Mouse (Mus musculus): Measurements from ENCODE around the gene Prr14l. TPM values are rescaled to one million over a fixed set of nuclear protein-coding genes. Genes with fewer than 3 reads are reported as not detected.
"Not testable (repeated sequence)": the region's sequence is repeated elsewhere in the genome, so short reads cannot be mapped to it uniquely, and the experiment has no call there.

Gene Prr14l
- total RNA-seq, 1 experiment: 21.9 TPM

DNA sequence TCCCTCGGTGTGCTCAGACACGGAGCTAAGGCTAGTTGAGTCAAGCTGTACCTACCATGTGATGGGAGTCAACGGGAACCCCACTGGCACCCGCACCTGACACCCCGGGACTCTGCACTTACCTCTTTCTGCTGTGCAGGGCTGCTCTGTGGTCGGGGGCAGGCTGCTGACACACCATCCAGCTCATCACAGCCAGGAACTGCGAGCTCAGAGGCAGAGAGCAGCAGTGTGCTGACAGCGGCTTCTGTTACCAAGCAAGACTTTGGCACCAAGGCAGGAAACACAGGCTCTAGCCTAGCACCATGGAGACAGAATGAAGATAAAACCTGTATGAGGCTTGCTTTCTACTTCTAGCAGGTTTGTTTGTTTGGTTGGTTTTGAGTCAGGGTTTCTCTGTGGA, 33.6 kb downstream of the Prr14l start:
- Histone ChIP-seq H3K9ac (ENCODE audit: insufficient read depth, low read depth, low read length, poor library complexity, severe bottlenecking) (no peak overlapping the region), H3K4me1 (ENCODE audit: control insufficient read depth in 2 of 2, insufficient read depth in 2 of 2, low read length in 2 of 2, poor library complexity in 1 of 2) (no peaks in the 10 kb centered on the region)
- in situ Hi-C loops (cut with MboI; ENCODE audit: low sequenced_read_pairs in 2 of 2, unreplicated experiment in 2 of 2): no loop called here

DNA sequence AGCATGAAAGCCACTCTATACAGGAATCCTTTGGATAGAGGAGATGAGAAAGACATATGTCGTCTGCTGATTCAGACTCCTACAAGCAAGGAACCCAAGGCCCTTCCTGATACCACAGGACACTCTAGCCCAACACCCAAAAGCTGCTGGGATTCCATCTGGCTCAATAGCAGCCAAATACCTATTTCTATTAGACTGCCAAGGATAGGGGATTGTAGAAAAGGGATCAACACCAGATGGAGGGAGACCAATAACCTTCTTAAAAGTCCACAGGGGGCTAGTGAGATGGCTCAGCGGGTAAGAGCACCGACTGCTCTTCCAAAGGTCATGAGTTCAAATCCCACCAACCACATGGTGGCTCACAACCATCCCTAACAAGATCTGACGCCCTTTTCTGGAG, 38.7 kb downstream of the Prr14l start:
- no peak for DNase-seq (ENCODE audit: low read depth, low spot score)
- Histone ChIP-seq H3K27ac (ENCODE audit: insufficient read depth, low read depth, low read length, poor library complexity, severe bottlenecking) (no peak overlapping the region), H3K9me3 (ENCODE audit: control insufficient read depth, insufficient read depth, low read depth, low read length) (no peaks in the 10 kb centered on the region), H3K4me3 (ENCODE audit: insufficient read depth in 1 of 2, low read depth in 1 of 2, low read length in 2 of 2, poor library complexity in 1 of 2, severe bottlenecking in 1 of 2) (no peak overlapping the region), H3K4me1 (ENCODE audit: control insufficient read depth in 2 of 2, insufficient read depth in 2 of 2, low read length in 2 of 2, poor library complexity in 1 of 2) (no peaks in the 10 kb centered on the region), H3K9ac (ENCODE audit: insufficient read depth, low read depth, low read length, poor library complexity, severe bottlenecking) (no peak overlapping the region), H3K36me3 (ENCODE audit: control insufficient read depth, insufficient read depth, low read length, poor library complexity, severe bottlenecking) (peaks cover 14% of the 10 kb centered on the region)
- in situ Hi-C loops (cut with MboI; ENCODE audit: low sequenced_read_pairs in 2 of 2, unreplicated experiment in 2 of 2): no loop called here
- no peak for TF ChIP-seq MAFK (IDR thresholded peaks at IDR 0.05; ENCODE audit: insufficient read depth, low read depth, low read length)

More for the DNA sequence above, 33.6 kb downstream of the Prr14l start:
- H3K9me3 ChIP-seq (ENCODE audit: control insufficient read depth, insufficient read depth, low read depth, low read length): no peaks in the 10 kb centered on the region
- TF ChIP-seq ZNF384 (IDR thresholded peaks at IDR 0.05; ENCODE audit: low read depth, low read length) (no peak), MAFK (IDR thresholded peaks at IDR 0.05; ENCODE audit: insufficient read depth, low read depth, low read length) (no peak), ZC3H11A (IDR thresholded peaks at IDR 0.05; ENCODE audit: borderline replicate concordance, low read depth, low read length) (no peak), CHD2 (IDR thresholded peaks at IDR 0.05; ENCODE audit: low read depth, low read length) (no peak), HCFC1 (IDR thresholded peaks at IDR 0.05; ENCODE audit: borderline replicate concordance, insufficient read depth, low read length) (no peak)
- no peak overlapping the region for H3K27ac ChIP-seq (ENCODE audit: insufficient read depth, low read depth, low read length, poor library complexity, severe bottlenecking)
- peaks cover 24% of the 10 kb centered on the region for H3K36me3 ChIP-seq (ENCODE audit: control insufficient read depth, insufficient read depth, low read length, poor library complexity, severe bottlenecking)
- DNase-seq (ENCODE audit: low read depth, low spot score): no peak
- no peak overlapping the region for H3K4me3 ChIP-seq (ENCODE audit: insufficient read depth in 1 of 2, low read depth in 1 of 2, low read length in 2 of 2, poor library complexity in 1 of 2, severe bottlenecking in 1 of 2)

DNA sequence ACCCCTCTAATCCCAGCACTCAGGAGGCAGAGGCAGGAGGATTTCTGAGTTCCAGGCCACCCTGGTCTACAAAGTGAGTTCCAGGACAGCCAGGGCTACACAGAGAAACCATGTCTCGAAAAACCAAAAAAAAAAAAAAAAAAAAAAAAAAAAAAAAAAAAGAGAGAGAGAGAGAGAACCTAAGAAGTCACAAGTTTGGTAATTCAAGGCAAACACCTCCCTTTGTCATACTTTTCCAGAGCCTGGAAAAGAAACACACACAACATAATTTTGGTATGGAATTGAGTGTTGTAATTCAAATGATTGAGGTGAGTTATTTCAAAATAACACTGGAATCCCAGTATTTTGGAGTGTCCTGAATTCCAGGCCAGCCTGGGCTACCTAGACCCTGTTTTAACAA, 67.6 kb downstream of the Prr14l start:
- H3K4me1 ChIP-seq (ENCODE audit: control insufficient read depth in 2 of 2, insufficient read depth in 2 of 2, low read length in 2 of 2, poor library complexity in 1 of 2); H3K4me3 ChIP-seq (ENCODE audit: insufficient read depth in 1 of 2, low read depth in 1 of 2, low read length in 2 of 2, poor library complexity in 1 of 2, severe bottlenecking in 1 of 2); H3K36me3 ChIP-seq (ENCODE audit: control insufficient read depth, insufficient read depth, low read length, poor library complexity, severe bottlenecking); H3K9me3 ChIP-seq (ENCODE audit: control insufficient read depth, insufficient read depth, low read depth, low read length); DNase-seq (ENCODE audit: low read depth, low spot score); H3K9ac ChIP-seq (ENCODE audit: insufficient read depth, low read depth, low read length, poor library complexity, severe bottlenecking); in situ Hi-C loops (cut with MboI; ENCODE audit: low sequenced_read_pairs in 2 of 2, unreplicated experiment in 2 of 2); H3K27ac ChIP-seq (ENCODE audit: insufficient read depth, low read depth, low read length, poor library complexity, severe bottlenecking): not testable (repeated sequence)

DNA sequence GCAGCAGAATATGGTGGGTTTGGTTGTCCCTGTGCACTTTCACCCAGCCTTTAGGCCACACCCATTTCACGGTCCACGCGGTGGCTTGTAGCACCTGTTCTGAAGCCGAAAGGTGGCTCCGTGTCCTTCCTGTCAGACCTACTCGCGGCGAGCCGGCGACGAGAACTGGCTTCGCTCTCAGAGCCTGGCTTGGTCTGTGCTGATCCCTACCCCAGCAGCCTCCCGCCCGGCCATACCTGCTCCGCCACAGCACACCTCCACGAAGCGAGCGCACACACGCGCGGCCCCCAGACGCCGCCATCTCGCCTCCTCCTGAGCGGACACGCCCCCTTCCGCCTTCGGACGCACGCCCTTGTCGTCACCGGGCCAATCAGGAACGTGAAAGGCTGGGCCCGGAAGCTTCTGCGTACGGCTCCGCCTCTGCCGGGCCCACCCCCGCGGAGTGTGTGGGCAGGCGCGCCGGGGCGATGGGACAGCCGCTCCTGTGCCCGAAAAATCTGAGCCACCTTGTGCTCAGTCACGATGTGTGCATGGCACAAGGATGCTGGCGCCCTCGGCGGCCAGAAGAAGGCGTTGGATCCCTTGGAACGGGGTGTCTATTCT, 68.6 kb downstream of the Prr14l start, which contains the start of gene Pisd:
TSS of gene Pisd (minus strand) at position 334 of the 603 bp plus-strand sequence.
- H3K9ac ChIP-seq (ENCODE audit: insufficient read depth, low read depth, low read length, poor library complexity, severe bottlenecking): peak within 1 kb of the TSS; percentile 71
- peak; percentile 92 for DNase-seq (ENCODE audit: low read depth, low spot score)
- H3K9me3 ChIP-seq (ENCODE audit: control insufficient read depth, insufficient read depth, low read depth, low read length): no peaks in the 10 kb centered on the region
- peak within 1 kb of the TSS; percentile 74 to 100 for H3K4me3 ChIP-seq (ENCODE audit: insufficient read depth in 1 of 2, low read depth in 1 of 2, low read length in 2 of 2, poor library complexity in 1 of 2, severe bottlenecking in 1 of 2)
- in situ Hi-C loops (cut with MboI; ENCODE audit: low sequenced_read_pairs in 2 of 2, unreplicated experiment in 2 of 2): no loop called here
- H3K27ac ChIP-seq (ENCODE audit: insufficient read depth, low read depth, low read length, poor library complexity, severe bottlenecking): no peak within 1 kb of the TSS
- TF ChIP-seq ZNF384 (IDR thresholded peaks at IDR 0.05; ENCODE audit: low read depth, low read length) (no peak), HCFC1 (IDR thresholded peaks at IDR 0.05; ENCODE audit: borderline replicate concordance, insufficient read depth, low read length) (no peak), ZC3H11A (IDR thresholded peaks at IDR 0.05; ENCODE audit: borderline replicate concordance, low read depth, low read length) (no peak), CHD2 (IDR thresholded peaks at IDR 0.05; ENCODE audit: low read depth, low read length) (no peak), MAFK (IDR thresholded peaks at IDR 0.05; ENCODE audit: insufficient read depth, low read depth, low read length) (no peak)
- H3K36me3 ChIP-seq (ENCODE audit: control insufficient read depth, insufficient read depth, low read length, poor library complexity, severe bottlenecking): 0 out of 2 replicates have a peak, but pooled peaks cover 3% of the 10 kb centered on the region
- H3K4me1 ChIP-seq (ENCODE audit: control insufficient read depth in 2 of 2, insufficient read depth in 2 of 2, low read length in 2 of 2, poor library complexity in 1 of 2): no peaks in the 10 kb centered on the region

DNA sequence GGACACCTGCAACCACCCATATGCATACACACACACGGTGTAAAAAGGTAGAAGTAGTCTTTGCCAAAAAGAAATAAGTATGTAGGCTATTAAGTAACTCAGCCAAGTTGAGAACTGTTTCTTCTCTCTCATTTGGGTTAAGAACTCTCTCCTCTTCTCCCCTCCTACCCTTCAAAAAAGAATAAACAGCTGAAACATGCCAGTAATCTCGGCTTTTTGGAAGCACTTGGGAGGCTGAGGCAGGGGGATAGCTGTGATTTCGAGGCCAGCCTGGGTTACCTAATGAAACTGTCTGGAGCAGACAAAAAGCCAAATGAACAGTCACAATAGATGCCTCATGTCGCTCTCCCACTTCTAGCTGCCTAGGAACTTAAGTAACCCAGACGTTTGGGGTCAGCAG, 69.3 kb downstream of the Prr14l start:
- no peaks in the 10 kb centered on the region for H3K4me1 ChIP-seq (ENCODE audit: control insufficient read depth in 2 of 2, insufficient read depth in 2 of 2, low read length in 2 of 2, poor library complexity in 1 of 2)
- peak; percentile 28 for DNase-seq (ENCODE audit: low read depth, low spot score)
- H3K36me3 ChIP-seq (ENCODE audit: control insufficient read depth, insufficient read depth, low read length, poor library complexity, severe bottlenecking): 0 out of 2 replicates have a peak, but pooled peaks cover 3% of the 10 kb centered on the region
- TF ChIP-seq MAFK (IDR thresholded peaks at IDR 0.05; ENCODE audit: insufficient read depth, low read depth, low read length) (no peak), ZNF384 (IDR thresholded peaks at IDR 0.05; ENCODE audit: low read depth, low read length) (peak; percentile 86)
- no peak overlapping the region for H3K27ac ChIP-seq (ENCODE audit: insufficient read depth, low read depth, low read length, poor library complexity, severe bottlenecking)
- in situ Hi-C loops (cut with MboI; ENCODE audit: low sequenced_read_pairs in 2 of 2, unreplicated experiment in 2 of 2): no loop called here
- peak overlapping the region; percentile 71 for H3K9ac ChIP-seq (ENCODE audit: insufficient read depth, low read depth, low read length, poor library complexity, severe bottlenecking)
- peak overlapping the region; percentile 74 to 100 for H3K4me3 ChIP-seq (ENCODE audit: insufficient read depth in 1 of 2, low read depth in 1 of 2, low read length in 2 of 2, poor library complexity in 1 of 2, severe bottlenecking in 1 of 2)
- no peaks in the 10 kb centered on the region for H3K9me3 ChIP-seq (ENCODE audit: control insufficient read depth, insufficient read depth, low read depth, low read length)

Data from ES-E14 (cell line).